Mouse (Mus musculus) lung, postnatal 0 days (tissue): ENCODE data around the gene Caprin1.

Experiments used
- CTCF ChIP-seq: IDR thresholded peaks from 2 replicates; pipeline ENCODE4 v1.5.1; 2016; ENCODE audit warnings: antibody characterized with exemption, mild to moderate bottlenecking
- EP300 ChIP-seq: IDR thresholded peaks from 2 replicates; pipeline ENCODE4 v1.6.1; 2016; ENCODE audit warnings: antibody characterized with exemption, mild to moderate bottlenecking, control low read depth

GRCm38 (mm10) chr2:103837166-103837565 lies 39.7 kb upstream of the Caprin1 start:
- TF ChIP-seq CTCF (no peak), EP300 (no peak)
